Comparison of ENCODE assay signal across 13 mouse cellular contexts in the genomic region with DNA sequence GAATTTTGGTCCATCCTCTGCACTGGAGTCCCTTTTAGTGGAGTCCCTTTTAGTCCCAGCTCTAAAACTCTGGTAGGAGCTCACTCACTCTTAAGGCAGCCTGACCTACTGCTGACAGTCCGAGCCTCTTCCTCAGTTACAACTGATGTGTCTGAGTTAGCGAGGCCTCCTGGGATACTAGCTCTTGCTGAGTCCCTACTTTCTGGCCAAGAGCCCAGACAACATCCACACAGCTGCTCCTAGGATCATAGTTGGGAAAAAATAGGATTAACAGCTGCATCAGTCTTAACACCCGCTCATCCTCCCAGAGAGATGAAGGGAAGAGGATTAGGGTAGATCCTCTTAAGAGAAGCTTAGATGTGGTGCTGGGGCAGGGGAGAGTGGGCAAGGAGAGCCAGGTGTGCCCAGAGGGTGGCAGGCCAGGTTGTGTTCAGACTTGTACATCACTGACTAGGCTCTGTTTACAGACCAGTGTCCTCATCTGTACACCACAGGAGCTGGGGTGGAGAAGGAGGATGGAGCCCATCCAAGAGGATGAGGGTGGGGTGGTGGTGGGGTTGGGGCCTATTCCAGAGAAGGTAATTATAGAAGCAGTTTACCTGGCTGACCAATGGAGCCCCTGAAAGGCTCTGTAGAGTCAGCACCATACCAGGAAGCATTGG. TPM values are rescaled to one million over a fixed set of nuclear protein-coding genes. Genes with fewer than 3 reads are reported as not detected.
DNase-seq lines count a peak whose midpoint lies in the region; ATAC-seq lines count a peak whose summit lies in the region.
"Had no signal": no experiment of that assay in that cellular context is flagged by ENCODE, and none has a peak within 500 bp of the region (broad histone marks: within the 10 kb centered on the region; RNA-seq: fewer than 3 reads in every experiment).

No protein-coding gene starts in this region.

- no peak overlapping the region for H3K4me2 ChIP-seq in hindbrain, embryonic 15.5 days
- H3K4me2 ChIP-seq in hindbrain, embryonic 14.5 days (replicated peaks), result no peak overlapping the region
- H3K4me2 ChIP-seq: neural tube, embryonic 12.5 days had no signal

- 0 out of 2 replicates have a peak overlapping the region, but pooled peaks have one; percentile 8 for H3K27ac ChIP-seq in hindbrain, embryonic 15.5 days (replicated peaks)
- H3K27ac ChIP-seq in hindbrain, embryonic 14.5 days, result no peak overlapping the region
- H3K27ac ChIP-seq: neural tube, embryonic 12.5 days had no signal

- H3K4me1 ChIP-seq in hindbrain, embryonic 15.5 days (replicated peaks), result peaks cover 29% of the 10 kb centered on the region
- peaks cover 16% of the 10 kb centered on the region for H3K4me1 ChIP-seq in hindbrain, embryonic 14.5 days (replicated peaks; ENCODE audit: control insufficient read depth, insufficient read depth, low read length)

- 64% methylated on average over 3 of the region's 3 CpGs for WGBS in hindbrain, embryonic 15.5 days
- WGBS in hindbrain, embryonic 14.5 days, result 68% methylated on average over 3 of the region's 3 CpGs

- ATAC-seq in hindbrain, embryonic 15.5 days (ENCODE audit: low FRiP score, low read depth), result no peak
- no peak for ATAC-seq in hindbrain, embryonic 14.5 days (ENCODE audit: low FRiP score)

- H3K36me3 ChIP-seq in hindbrain, embryonic 15.5 days, result peaks cover 37% of the 10 kb centered on the region
- peaks cover 60% of the 10 kb centered on the region for H3K36me3 ChIP-seq in hindbrain, embryonic 14.5 days (replicated peaks; ENCODE audit: control insufficient read depth, insufficient read depth)

- intact Hi-C loops in left cerebral cortex, postnatal 10 days (cut with DNase I), result no loop called here

- no peak overlapping the region for H3K4me3 ChIP-seq in hindbrain, embryonic 15.5 days
- no peak overlapping the region for H3K4me3 ChIP-seq in hindbrain, embryonic 14.5 days (replicated peaks; ENCODE audit: low read length)
- H3K4me3 ChIP-seq: neural tube, embryonic 12.5 days had no signal

- H3K9ac ChIP-seq in hindbrain, embryonic 15.5 days, result no peak overlapping the region
- H3K9ac ChIP-seq in hindbrain, embryonic 14.5 days, result no peak overlapping the region
- H3K9ac ChIP-seq: neural tube, embryonic 12.5 days had no signal

- H3K27me3 ChIP-seq in hindbrain, embryonic 15.5 days, result no peaks in the 10 kb centered on the region
- no peaks in the 10 kb centered on the region for H3K27me3 ChIP-seq in hindbrain, embryonic 14.5 days (ENCODE audit: control insufficient read depth, insufficient read depth, low read length)
- H3K27me3 ChIP-seq: neural tube, embryonic 12.5 days had no signal

- H3K9me3 ChIP-seq in hindbrain, embryonic 15.5 days, result no peaks in the 10 kb centered on the region
- H3K9me3 ChIP-seq in hindbrain, embryonic 14.5 days (ENCODE audit: control insufficient read depth, low read length), result no peaks in the 10 kb centered on the region
- H3K9me3 ChIP-seq: G1E; neural tube, embryonic 12.5 days had no signal

- no peak for DNase-seq in hindbrain, embryonic 14.5 days (ENCODE audit: low spot score)
- DNase-seq in right cerebral cortex, adult 2 months (ENCODE audit: low spot score in 2 of 2), result peak; percentile 35 to 38
- no peak for DNase-seq in right cerebral cortex, postnatal 4 days
- DNase-seq in left cerebral cortex, postnatal 10 days (ENCODE audit: extremely low spot score in 1 of 2, low spot score in 2 of 2), result peak; percentile 33 to 76
- no peak for DNase-seq in adrenal gland, adult 8-10 months
- no peak for DNase-seq in embryo, embryonic 10 days (ENCODE audit: low spot score)
- DNase-seq in urinary bladder, postnatal 4 days (ENCODE audit: low spot score in 2 of 2), result no peak

RNA-seq across cellular contexts. Expression of a gene that starts 6.7 kb away (rescaled TPM):
- polyA plus RNA-seq in hindbrain, embryonic 15.5 days (2015; fragmentation: Nextera tagmentation; extraction: Ambion mirVana), result 9.3 and 9.8 TPM in 2 replicates
- polyA plus RNA-seq in hindbrain, embryonic 14.5 days (2014; fragmentation: Nextera tagmentation; extraction: Ambion mirVana), result 11.6 and 12.3 TPM in 2 replicates
- total RNA-seq in left cerebral cortex, postnatal 10 days (2021), result 10 to 100 TPM; 24.7 to 24.8 TPM
- 10 to 100 TPM; 34.2 to 46.2 (median 40.2) TPM for total RNA-seq in adrenal gland, adult 8-10 months (2022)

RNA-seq across cellular contexts. Expression of a gene that starts 7.3 kb away (rescaled TPM):
- polyA plus RNA-seq in hindbrain, embryonic 15.5 days (2015; fragmentation: Nextera tagmentation; extraction: Ambion mirVana), result 35.1 and 36.9 TPM in 2 replicates
- polyA plus RNA-seq in hindbrain, embryonic 14.5 days (2014; fragmentation: Nextera tagmentation; extraction: Ambion mirVana), result 22.5 and 26.8 TPM in 2 replicates
- 10 to 100 TPM; 23.3 to 26.0 TPM for total RNA-seq in left cerebral cortex, postnatal 10 days (2021)
- total RNA-seq in adrenal gland, adult 8-10 months (2022), result 10 to 100 TPM in 2 of 4 experiments, 1 to 10 TPM in 2; 8.0 to 15.1 (median 9.2) TPM

RNA-seq across cellular contexts. Expression of a gene that starts 21.5 kb away (rescaled TPM):
- 1.2 and 1.5 TPM in 2 replicates for polyA plus RNA-seq in hindbrain, embryonic 15.5 days (2015; fragmentation: Nextera tagmentation; extraction: Ambion mirVana)
- 0.83 and 1.1 TPM in 2 replicates for polyA plus RNA-seq in hindbrain, embryonic 14.5 days (2014; fragmentation: Nextera tagmentation; extraction: Ambion mirVana)
- under 1 TPM; 0.49 to 0.73 TPM for total RNA-seq in left cerebral cortex, postnatal 10 days (2021)
- total RNA-seq in adrenal gland, adult 8-10 months (2022), result 1 to 10 TPM; 1.0 to 2.9 (median 1.6) TPM

RNA-seq across cellular contexts. Expression of a gene that starts 26.0 kb away (rescaled TPM):
- polyA plus RNA-seq in hindbrain, embryonic 15.5 days (2015; fragmentation: Nextera tagmentation; extraction: Ambion mirVana), result not detected in 2 replicates
- not detected in 2 replicates for polyA plus RNA-seq in hindbrain, embryonic 14.5 days (2014; fragmentation: Nextera tagmentation; extraction: Ambion mirVana)
- total RNA-seq in left cerebral cortex, postnatal 10 days (2021), result not detected
- under 1 TPM in 1 of 4 experiments, not detected in 3; 0.38 TPM for total RNA-seq in adrenal gland, adult 8-10 months (2022)
- total RNA-seq: G1E; gastrocnemius, adult 8-10 months; liver, adult 2 months had no signal
- polyA plus RNA-seq: G1E; liver, adult 2 months; neural tube, embryonic 12.5 days; thymus, postnatal 0 days had no signal

RNA-seq across cellular contexts. Expression of a gene that starts 26.1 kb away (rescaled TPM):
- 69.6 and 71.5 TPM in 2 replicates for polyA plus RNA-seq in hindbrain, embryonic 15.5 days (2015; fragmentation: Nextera tagmentation; extraction: Ambion mirVana)
- polyA plus RNA-seq in hindbrain, embryonic 14.5 days (2014; fragmentation: Nextera tagmentation; extraction: Ambion mirVana), result 71.9 and 81.8 TPM in 2 replicates
- total RNA-seq in left cerebral cortex, postnatal 10 days (2021), result 10 to 100 TPM; 23.9 to 24.6 TPM
- 10 to 100 TPM; 69.6 to 94.3 (median 79.1) TPM for total RNA-seq in adrenal gland, adult 8-10 months (2022)

Comparison
In these comparisons a context has a peak if more than half of its experiments do, and no peak if none do; other contexts are left out.
1. DNase-seq: peak in right cerebral cortex, adult 2 months (2 of 2) and left cerebral cortex, postnatal 10 days (2 of 2); none in hindbrain, embryonic 14.5 days (single experiment), right cerebral cortex, postnatal 4 days (single experiment), adrenal gland, adult 8-10 months (single experiment), embryo, embryonic 10 days (single experiment) and urinary bladder, postnatal 4 days (0 of 2).